Mouse (Mus musculus): ENCODE measurements around the gene Lama4.
A peak's percentile ranks its signal among the peaks of the same experiment; 100 is the strongest.

The Lama4 gene

DNA sequence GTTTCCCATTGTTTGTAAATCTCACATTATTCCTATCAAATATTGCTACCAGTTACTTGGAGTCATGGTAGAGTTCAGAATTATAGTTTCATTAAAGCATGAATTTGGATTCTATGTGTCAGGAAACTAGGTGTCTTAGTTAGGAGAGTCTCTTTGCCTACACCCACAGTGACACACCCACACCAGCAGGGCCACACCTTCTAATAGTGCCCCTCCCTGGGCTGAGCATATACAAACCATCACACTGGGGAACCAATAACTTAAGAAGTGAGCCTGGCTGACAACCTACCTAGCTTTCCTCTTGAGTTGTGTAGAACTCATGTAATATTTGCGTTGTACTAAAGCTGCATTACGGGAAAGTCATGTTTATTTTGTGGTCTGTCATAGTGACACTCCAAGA, 176.1 kb downstream of the Lama4 start:
- DNase-seq (ENCODE audit: inconsistent age in 2 of 2, low spot score in 1 of 2) = peak in 1 of 2 experiments; percentile 10

DNA sequence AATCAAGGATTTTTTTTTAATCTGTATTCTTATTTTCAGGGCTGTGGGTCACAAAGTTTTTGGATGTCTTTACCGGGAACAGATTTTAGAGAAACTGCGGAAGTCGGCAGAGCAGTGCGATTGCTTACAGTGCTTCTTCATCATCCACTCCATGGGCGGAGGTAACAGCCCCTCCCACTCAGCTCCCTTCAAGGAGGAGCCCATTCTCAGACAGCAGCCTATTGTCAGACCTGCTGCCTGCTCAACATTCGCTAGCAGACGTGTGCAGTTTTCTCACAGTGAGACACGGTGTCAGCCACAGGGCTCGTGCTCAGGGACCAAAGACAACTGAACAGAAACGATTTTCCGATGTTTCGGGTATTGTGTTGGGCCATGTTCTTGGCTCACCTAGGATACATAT, 176.9 kb downstream of the Lama4 start:
- peak in 1 of 2 experiments; percentile 8 for DNase-seq (ENCODE audit: inconsistent age in 2 of 2, low spot score in 1 of 2)

DNA sequence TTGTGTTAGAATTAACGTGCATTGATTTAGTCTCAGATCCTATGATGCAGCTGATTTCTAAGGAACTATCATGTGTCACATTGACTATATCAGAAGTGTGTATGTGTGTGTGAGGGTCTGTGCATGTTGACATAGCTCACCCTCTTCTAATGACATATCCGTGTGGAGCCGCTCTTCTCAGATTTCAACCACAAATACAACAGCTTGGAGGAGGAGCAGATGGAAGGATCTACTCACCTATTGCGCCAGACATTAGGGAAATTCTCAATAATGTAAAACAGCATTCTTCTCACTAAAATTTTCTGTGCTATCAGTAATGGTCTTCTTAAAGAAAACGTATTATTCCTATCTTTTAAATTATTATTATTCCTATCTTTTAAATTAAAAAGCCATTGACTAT, 191.4 kb downstream of the Lama4 start:
- DNase-seq (ENCODE audit: inconsistent age in 2 of 2, low spot score in 1 of 2) = no peak

DNA sequence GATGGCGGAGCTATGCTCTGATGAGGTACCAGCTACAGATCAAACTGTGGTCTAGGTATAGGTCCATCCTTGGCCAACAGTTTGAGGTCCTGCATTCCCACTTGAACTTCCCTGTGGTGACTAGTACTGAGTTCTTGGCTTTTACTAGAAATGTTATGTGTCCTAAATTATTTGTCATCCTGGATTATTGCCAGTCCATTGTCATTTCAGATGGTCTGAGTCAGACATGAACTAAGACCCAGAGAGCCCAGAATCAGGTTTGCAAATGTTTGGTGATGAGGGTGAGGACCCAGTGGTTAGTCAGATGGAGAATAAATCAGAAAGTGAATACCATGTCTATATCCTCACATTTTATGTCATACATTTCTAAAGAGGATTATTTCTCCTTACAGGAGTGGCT, 192.0 kb downstream of the Lama4 start:
- DNase-seq (ENCODE audit: inconsistent age in 2 of 2, low spot score in 1 of 2) = no peak

DNA sequence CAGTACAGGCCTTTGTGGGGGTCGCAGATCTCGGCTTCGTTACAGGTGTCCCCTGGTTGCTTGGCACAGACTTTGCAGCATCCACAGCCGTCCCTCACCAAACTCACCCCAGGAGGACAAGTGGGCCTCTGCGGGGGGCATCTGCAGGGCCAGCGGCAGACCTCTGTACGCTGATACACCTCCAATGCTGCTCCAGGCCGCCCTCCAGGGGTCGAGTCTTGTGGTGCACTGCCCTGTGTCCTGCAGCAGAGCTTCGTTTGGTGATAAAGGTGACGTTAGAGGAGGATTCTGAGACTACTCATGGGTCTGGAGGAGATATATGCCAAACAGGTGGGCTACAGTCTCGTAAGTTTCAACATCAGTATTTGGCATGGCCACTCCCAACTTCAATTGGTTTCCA, 193.0 kb downstream of the Lama4 start:
- no peak for DNase-seq (ENCODE audit: inconsistent age in 2 of 2, low spot score in 1 of 2)

All from adrenal gland, adult (tissue).